Mouse (Mus musculus): ENCODE measurements at regions not wholly inside any gene's neighbourhood (a gene's known extent, or its start where the extent isn't known, plus 50 kb on each side); places are given as distances from the start of the nearest gene placed in this dataset.

DNA sequence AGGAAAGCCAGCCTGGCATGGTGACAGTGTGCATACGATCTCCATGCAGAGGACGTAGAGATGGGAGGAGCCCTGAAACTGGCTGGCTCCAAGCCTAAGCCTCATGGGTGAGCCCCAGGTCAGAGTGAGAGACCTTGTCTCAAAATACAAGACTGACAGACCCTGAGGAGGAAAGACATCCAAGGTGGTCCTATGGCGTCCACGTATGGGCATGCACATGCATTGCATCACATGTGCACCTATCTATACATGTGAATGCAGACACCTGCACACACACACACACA is 237.9 kb downstream of the Cxcl12 start:
- Histone ChIP-seq H3K36me3 (ENCODE audit: insufficient read depth, low read length) (no peaks in the 10 kb centered on the region), H3K9me3 (ENCODE audit: low read length) (no peaks in the 10 kb centered on the region), H3K27me3 (ENCODE audit: insufficient read depth, low read length) (no peaks in the 10 kb centered on the region), H3K9ac (replicated peaks; ENCODE audit: low read length, poor library complexity, severe bottlenecking) (no peak overlapping the region), H3K4me1 (ENCODE audit: insufficient read depth, low read length) (0 out of 2 replicates have a peak, but pooled peaks cover 2% of the 10 kb centered on the region), H3K4me2 (ENCODE audit: low read depth, low read length, poor library complexity, severe bottlenecking) (no peak overlapping the region), H3K4me3 (ENCODE audit: low read depth, low read length) (no peak overlapping the region), H3K27ac (ENCODE audit: low read depth, low read length) (no peak overlapping the region)
- no peak for TF ChIP-seq CTCF (IDR thresholded peaks at IDR 0.05)
- DNase-seq (ENCODE audit: low spot score) (no peak), ATAC-seq (ENCODE audit: low FRiP score) (no peak)
- 89% methylated on average over 4 of the region's 4 CpGs for WGBS

DNA sequence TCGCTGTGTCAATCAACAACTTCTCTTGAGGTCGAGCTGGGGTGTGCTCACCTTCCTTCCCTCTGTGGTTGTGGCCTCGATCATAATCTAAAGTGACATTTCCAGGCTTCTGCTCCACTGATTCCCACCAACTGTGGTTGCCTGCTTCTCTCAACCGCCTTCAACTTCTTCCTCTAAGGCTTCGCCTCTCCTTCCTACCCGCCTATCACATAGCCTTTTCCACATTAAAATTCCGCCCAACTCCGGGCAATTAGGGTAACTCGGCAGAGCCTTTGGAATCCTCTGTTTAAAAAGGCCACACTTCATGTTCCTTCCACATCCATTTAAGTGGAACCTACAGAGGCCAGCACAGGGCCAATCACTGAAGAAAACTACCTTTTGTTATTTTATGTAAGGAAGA is 238.4 kb downstream of the Cxcl12 start:
- ATAC-seq (ENCODE audit: low FRiP score): no peak
- Histone ChIP-seq H3K36me3 (ENCODE audit: insufficient read depth, low read length) (no peaks in the 10 kb centered on the region), H3K4me2 (ENCODE audit: low read depth, low read length, poor library complexity, severe bottlenecking) (no peak overlapping the region), H3K27ac (ENCODE audit: low read depth, low read length) (no peak overlapping the region), H3K9me3 (ENCODE audit: low read length) (no peaks in the 10 kb centered on the region), H3K27me3 (ENCODE audit: insufficient read depth, low read length) (no peaks in the 10 kb centered on the region), H3K4me3 (ENCODE audit: low read depth, low read length) (no peak overlapping the region), H3K4me1 (ENCODE audit: insufficient read depth, low read length) (0 out of 2 replicates have a peak, but pooled peaks cover 2% of the 10 kb centered on the region), H3K9ac (replicated peaks; ENCODE audit: low read length, poor library complexity, severe bottlenecking) (no peak overlapping the region)
- no peak for DNase-seq (ENCODE audit: low spot score)
- WGBS: 74% methylated on average over 9 of the region's 9 CpGs
- TF ChIP-seq CTCF (IDR thresholded peaks at IDR 0.05): no peak

DNA sequence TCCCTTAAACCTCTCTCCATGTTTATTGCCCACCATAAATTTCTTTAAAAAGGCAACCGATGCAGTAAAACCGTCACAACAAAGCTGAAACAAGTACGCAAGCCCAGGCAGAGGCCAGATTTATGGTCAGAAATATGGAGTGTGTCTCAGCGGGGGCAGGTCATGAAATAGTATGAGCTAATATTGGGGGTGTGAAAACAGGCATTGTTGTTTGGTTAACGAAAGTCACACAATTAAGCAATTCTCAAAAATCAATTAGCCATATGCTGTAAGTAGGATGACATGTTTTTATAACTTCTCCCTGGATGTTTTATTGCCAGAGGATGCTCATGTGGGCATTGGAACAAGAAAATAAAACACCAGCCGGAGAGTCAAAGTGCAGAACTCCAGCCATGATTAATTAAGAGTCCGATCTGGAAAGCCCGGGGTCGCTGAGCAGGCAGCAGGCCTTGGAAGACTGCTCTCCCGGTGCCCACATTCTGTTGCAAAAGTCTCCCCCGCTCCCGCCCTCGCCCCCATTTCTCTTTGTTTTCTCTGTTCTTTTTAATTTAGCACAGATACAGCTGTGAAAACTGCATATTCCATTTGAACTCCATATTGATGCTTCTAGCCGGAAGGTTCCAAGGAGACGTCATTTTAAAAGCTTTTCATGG is 239.0 kb downstream of the Cxcl12 start:
- ATAC-seq (ENCODE audit: low FRiP score) (no peak), DNase-seq (ENCODE audit: low spot score) (no peak)
- no peak for TF ChIP-seq CTCF (IDR thresholded peaks at IDR 0.05)
- 78% methylated on average over 15 of the region's 15 CpGs for WGBS
- Histone ChIP-seq H3K4me3 (ENCODE audit: low read depth, low read length) (no peak overlapping the region), H3K27ac (ENCODE audit: low read depth, low read length) (no peak overlapping the region), H3K27me3 (ENCODE audit: insufficient read depth, low read length) (no peaks in the 10 kb centered on the region), H3K36me3 (ENCODE audit: insufficient read depth, low read length) (no peaks in the 10 kb centered on the region), H3K4me2 (ENCODE audit: low read depth, low read length, poor library complexity, severe bottlenecking) (no peak overlapping the region), H3K4me1 (ENCODE audit: insufficient read depth, low read length) (0 out of 2 replicates have a peak, but pooled peaks cover 2% of the 10 kb centered on the region), H3K9me3 (ENCODE audit: low read length) (no peaks in the 10 kb centered on the region), H3K9ac (replicated peaks; ENCODE audit: low read length, poor library complexity, severe bottlenecking) (no peak overlapping the region)

DNA sequence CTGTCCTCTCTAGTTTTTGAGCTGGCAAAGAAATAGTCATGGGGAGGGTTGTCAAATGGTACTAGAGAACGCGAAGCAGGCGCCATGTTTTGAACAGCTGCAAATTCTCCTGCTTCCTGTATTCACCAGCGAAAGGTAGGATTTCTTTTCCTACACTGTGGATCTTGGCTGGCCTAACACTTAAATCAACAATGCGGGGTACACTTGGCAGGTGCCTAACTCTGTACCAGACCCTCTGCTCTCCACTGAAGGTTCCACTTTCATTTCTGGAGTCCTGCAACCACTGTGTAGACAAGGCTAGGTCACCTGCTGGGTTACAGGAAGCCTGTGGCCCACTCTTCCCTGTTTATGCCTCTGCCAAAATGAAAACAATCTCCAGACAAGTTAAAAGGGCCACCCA is 239.6 kb downstream of the Cxcl12 start:
- Histone ChIP-seq H3K4me3 (ENCODE audit: low read depth, low read length) (no peak overlapping the region), H3K36me3 (ENCODE audit: insufficient read depth, low read length) (no peaks in the 10 kb centered on the region), H3K9me3 (ENCODE audit: low read length) (no peaks in the 10 kb centered on the region), H3K27me3 (ENCODE audit: insufficient read depth, low read length) (no peaks in the 10 kb centered on the region), H3K4me2 (ENCODE audit: low read depth, low read length, poor library complexity, severe bottlenecking) (no peak overlapping the region), H3K4me1 (ENCODE audit: insufficient read depth, low read length) (0 out of 2 replicates have a peak, but pooled peaks cover 2% of the 10 kb centered on the region), H3K9ac (replicated peaks; ENCODE audit: low read length, poor library complexity, severe bottlenecking) (no peak overlapping the region), H3K27ac (ENCODE audit: low read depth, low read length) (no peak overlapping the region)
- no peak for TF ChIP-seq CTCF (IDR thresholded peaks at IDR 0.05)
- 86% methylated on average over 5 of the region's 5 CpGs for WGBS
- no peak for DNase-seq (ENCODE audit: low spot score)
- no peak for ATAC-seq (ENCODE audit: low FRiP score)

DNA sequence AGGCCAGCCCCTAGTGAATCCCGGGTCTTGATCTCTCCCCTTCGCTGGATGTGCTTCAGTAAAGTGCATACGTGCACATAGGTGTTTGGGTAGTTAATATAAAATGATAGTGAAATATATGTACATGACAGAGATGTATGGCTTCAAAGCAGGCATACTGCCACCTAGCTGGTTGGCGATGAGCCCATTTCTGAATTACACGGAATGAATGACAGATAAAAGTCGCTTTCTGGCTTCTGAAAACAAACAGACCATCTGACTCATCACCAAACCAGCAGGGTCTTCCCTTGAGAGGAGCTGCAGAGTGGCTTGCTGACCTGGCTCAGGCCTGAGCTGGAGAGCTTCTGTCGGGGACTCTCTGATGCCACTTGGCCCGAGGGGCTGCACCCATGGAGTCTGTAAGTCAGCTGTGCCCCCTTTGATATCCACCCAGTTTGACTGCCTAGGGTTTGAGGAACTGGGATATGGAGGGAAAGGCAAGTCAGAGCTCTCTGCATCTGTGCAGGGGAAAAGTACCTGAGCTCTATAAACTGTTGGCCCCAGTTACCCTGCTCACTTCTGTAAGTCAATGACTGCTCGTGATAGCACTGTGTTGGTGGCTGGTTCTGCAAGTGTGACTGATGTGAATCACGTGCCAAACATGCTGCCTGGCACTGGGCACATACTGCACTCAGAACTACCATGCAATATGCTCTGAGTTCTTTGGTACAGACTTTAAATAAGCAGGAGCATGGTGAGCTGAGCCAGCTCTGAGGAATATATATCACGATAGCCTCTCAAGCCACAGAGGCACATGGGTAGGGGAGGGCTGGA is 240.8 kb downstream of the Cxcl12 start:
- Histone ChIP-seq H3K27me3 (ENCODE audit: insufficient read depth, low read length) (no peaks in the 10 kb centered on the region), H3K9me3 (ENCODE audit: low read length) (no peaks in the 10 kb centered on the region), H3K9ac (replicated peaks; ENCODE audit: low read length, poor library complexity, severe bottlenecking) (no peak overlapping the region), H3K36me3 (ENCODE audit: insufficient read depth, low read length) (no peaks in the 10 kb centered on the region), H3K4me3 (ENCODE audit: low read depth, low read length) (no peak overlapping the region), H3K4me1 (ENCODE audit: insufficient read depth, low read length) (0 out of 2 replicates have a peak, but pooled peaks cover 2% of the 10 kb centered on the region), H3K27ac (ENCODE audit: low read depth, low read length) (no peak overlapping the region), H3K4me2 (ENCODE audit: low read depth, low read length, poor library complexity, severe bottlenecking) (no peak overlapping the region)
- 74% methylated on average over 11 of the region's 11 CpGs for WGBS
- TF ChIP-seq CTCF (IDR thresholded peaks at IDR 0.05): peak; percentile 59
- no peak for ATAC-seq (ENCODE audit: low FRiP score)
- DNase-seq (ENCODE audit: low spot score): peak; percentile 62

DNA sequence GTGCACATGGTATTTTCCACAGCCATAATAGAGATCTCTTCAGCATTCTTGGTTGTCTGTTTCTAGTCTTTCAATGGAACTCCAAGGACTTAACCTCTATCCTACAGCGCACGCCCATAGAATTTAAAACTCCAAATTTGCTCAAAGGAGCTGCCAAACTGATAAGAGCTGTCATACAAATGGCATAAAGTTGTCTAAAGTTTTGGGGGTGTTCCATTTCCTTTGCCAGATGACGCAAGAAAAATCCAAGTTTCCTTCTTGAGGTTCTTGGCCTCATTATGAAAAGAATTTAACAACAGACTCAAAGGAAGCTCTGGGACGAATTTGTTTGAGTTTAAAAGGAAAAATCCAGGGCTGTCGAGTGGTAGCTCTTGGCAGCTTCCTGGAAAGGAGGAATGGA is 246.6 kb downstream of the Cxcl12 start:
- Histone ChIP-seq H3K9ac (replicated peaks; ENCODE audit: low read length, poor library complexity, severe bottlenecking) (no peak overlapping the region), H3K36me3 (ENCODE audit: insufficient read depth, low read length) (no peaks in the 10 kb centered on the region), H3K9me3 (ENCODE audit: low read length) (no peaks in the 10 kb centered on the region), H3K4me2 (ENCODE audit: low read depth, low read length, poor library complexity, severe bottlenecking) (no peak overlapping the region), H3K27ac (ENCODE audit: low read depth, low read length) (no peak overlapping the region), H3K4me1 (ENCODE audit: insufficient read depth, low read length) (no peaks in the 10 kb centered on the region), H3K4me3 (ENCODE audit: low read depth, low read length) (no peak overlapping the region), H3K27me3 (ENCODE audit: insufficient read depth, low read length) (no peaks in the 10 kb centered on the region)
- DNase-seq (ENCODE audit: low spot score): no peak
- WGBS: 77% methylated on average over 5 of the region's 5 CpGs
- ATAC-seq (ENCODE audit: low FRiP score): no peak
- TF ChIP-seq CTCF (IDR thresholded peaks at IDR 0.05): no peak
